Mouse (Mus musculus) neural tube, embryonic 11.5 days (tissue): Measurements from ENCODE around the gene Rpusd4. TPM values are rescaled to one million over a fixed set of nuclear protein-coding genes. Genes with fewer than 3 reads are reported as not detected.

Experiments
- ATAC-seq: fragments of 200-750 bp; cut with Nextera tagmentation; 2 replicates; pipeline ENCODE4 v1.8.0; 2017; ENCODE audit warnings: moderate number of reproducible peaks, mild to moderate bottlenecking, moderate TSS enrichment, moderate library complexity; ENCODE audit not compliant: insufficient read depth, low FRiP score, low TSS enrichment
- DNase-seq: peaks from one replicate; pipeline ENCODE4 v3.0.0-alpha.2; 2015; ENCODE audit warnings: low spot score
- H3K27ac ChIP-seq: fragments of 300-500 bp; sonication (generic); 2 replicates; pipeline ENCODE4 v1.5.1; 2014; ENCODE audit warnings: low read depth, mild to moderate bottlenecking, low read length
- H3K27me3 ChIP-seq: fragments of 300-500 bp; sonication (generic); 2 replicates; pipeline ENCODE4 v1.6.1; 2014; ENCODE audit warnings: mild to moderate bottlenecking, low read length, mixed read lengths; ENCODE audit not compliant: control insufficient read depth, insufficient read depth
- H3K36me3 ChIP-seq: fragments of 300-500 bp; sonication (generic); 2 replicates; pipeline ENCODE4 v1.6.1; 2014; ENCODE audit warnings: mild to moderate bottlenecking, low read length, moderate library complexity, mixed read lengths; ENCODE audit not compliant: control insufficient read depth, insufficient read depth
- H3K4me1 ChIP-seq: fragments of 300-500 bp; sonication (generic); 2 replicates; pipeline ENCODE4 v1.6.1; 2014; ENCODE audit warnings: low read length, mixed read lengths; ENCODE audit not compliant: control insufficient read depth, insufficient read depth
- H3K4me2 ChIP-seq: fragments of 300-500 bp; sonication (generic); 2 replicates; pipeline ENCODE4 v1.6.1; 2014; ENCODE audit warnings: low read depth, mild to moderate bottlenecking, moderate library complexity
- H3K4me3 ChIP-seq: fragments of 300-500 bp; sonication (generic); 2 replicates; pipeline ENCODE4 v1.5.1; 2014; ENCODE audit warnings: low read depth, low read length
- H3K9ac ChIP-seq: fragments of 300-500 bp; sonication (generic); 2 replicates; pipeline ENCODE4 v1.6.1; 2014; ENCODE audit warnings: mild to moderate bottlenecking, low read length
- H3K9me3 ChIP-seq: fragments of 300-500 bp; sonication (generic); 2 replicates; pipeline ENCODE4 v1.6.1; 2016; ENCODE audit warnings: low read length; ENCODE audit not compliant: control insufficient read depth
- WGBS: fragments of 180-500 bp; shearing (Covaris S2); extraction: QIAGEN DNeasy Blood & Tissue Kit; methylation state at CpG from one replicate; pipeline ENCODE4 v1.1.7; 2014; 5-methylcytosine and 5-hydroxymethylcytosine counted together
- polyA plus RNA-seq: library from polyadenylated mRNA; unstranded; fragments of >200 nt; fragmentation: Nextera tagmentation; extraction: Ambion mirVana; gene quantifications from 2 replicates; pipeline ENCODE4 v1.2.1, GENCODE M21; 2014

Rpusd4 gene
- polyA plus RNA-seq, 1 experiment from 2014 or later: 29.4 TPM

- H3K27ac ChIP-seq: no peak overlapping the region
- H3K9me3 ChIP-seq: no peaks in the 10 kb centered on the region
- no peak overlapping the region for H3K9ac ChIP-seq
- no peaks in the 10 kb centered on the region for H3K36me3 ChIP-seq
- ATAC-seq (no peak), DNase-seq (no peak)
- no peaks in the 10 kb centered on the region for H3K4me1 ChIP-seq
- no peaks in the 10 kb centered on the region for H3K27me3 ChIP-seq
- no peak overlapping the region for H3K4me3 ChIP-seq
- H3K4me2 ChIP-seq: no peak overlapping the region
- 89% methylated on average over 2 of the region's 2 CpGs for WGBS
Observed at GRCm38 (mm10) chr9:35247405-35247804, 20.3 kb upstream of the Rpusd4 start.

- DNase-seq: no peak
- no peaks in the 10 kb centered on the region for H3K4me1 ChIP-seq
Observed at GRCm38 (mm10) chr9:35249476-35249875, 18.2 kb upstream of the Rpusd4 start.

GRCm38 (mm10) chr9:35257365-35257764 is 10.3 kb upstream of the Rpusd4 start:
- WGBS: 96% methylated on average over 7 of the region's 7 CpGs
- ATAC-seq (no peak), DNase-seq (no peak)

More at GRCm38 (mm10) chr9:35249476-35249875, 18.2 kb upstream of the Rpusd4 start:
- no peak overlapping the region for H3K4me3 ChIP-seq
- no peak for ATAC-seq
- H3K27ac ChIP-seq: no peak overlapping the region
- no peaks in the 10 kb centered on the region for H3K27me3 ChIP-seq
- H3K36me3 ChIP-seq: no peaks in the 10 kb centered on the region
- H3K4me2 ChIP-seq: no peak overlapping the region
- no peak overlapping the region for H3K9ac ChIP-seq
- no peaks in the 10 kb centered on the region for H3K9me3 ChIP-seq

GRCm38 (mm10) chr9:35262418-35262817 is 5.2 kb upstream of the Rpusd4 start:
- Histone ChIP-seq H3K36me3 (no peaks in the 10 kb centered on the region), H3K9ac (no peak overlapping the region), H3K4me1 (peaks cover 7% of the 10 kb centered on the region; the same call in 1 of the 2 replicates), H3K4me2 (no peak overlapping the region), H3K27ac (no peak overlapping the region), H3K27me3 (no peaks in the 10 kb centered on the region), H3K9me3 (no peaks in the 10 kb centered on the region), H3K4me3 (no peak overlapping the region)
- DNase-seq: no peak
- ATAC-seq: no peak
- WGBS: 88% methylated on average over 4 of the region's 4 CpGs

More at GRCm38 (mm10) chr9:35257365-35257764, 10.3 kb upstream of the Rpusd4 start:
- H3K27ac ChIP-seq: no peak overlapping the region
- H3K9ac ChIP-seq: no peak overlapping the region
- H3K4me2 ChIP-seq: no peak overlapping the region
- H3K4me1 ChIP-seq: no peaks in the 10 kb centered on the region
- no peak overlapping the region for H3K4me3 ChIP-seq
- no peaks in the 10 kb centered on the region for H3K36me3 ChIP-seq
- H3K27me3 ChIP-seq: no peaks in the 10 kb centered on the region
- no peaks in the 10 kb centered on the region for H3K9me3 ChIP-seq

GRCm38 (mm10) chr9:35263431-35263830 is 4.2 kb upstream of the Rpusd4 start:
- H3K4me3 ChIP-seq: no peak overlapping the region
- no peaks in the 10 kb centered on the region for H3K27me3 ChIP-seq
- no peak overlapping the region for H3K4me2 ChIP-seq
- no peak overlapping the region for H3K9ac ChIP-seq
- no peaks in the 10 kb centered on the region for H3K36me3 ChIP-seq
- 89% methylated on average over 2 of the region's 2 CpGs for WGBS
- peaks cover 10% of the 10 kb centered on the region; the same call in 1 of the 2 replicates for H3K4me1 ChIP-seq
- H3K9me3 ChIP-seq: no peaks in the 10 kb centered on the region
- H3K27ac ChIP-seq: no peak overlapping the region
- ATAC-seq (no peak), DNase-seq (no peak)

- WGBS: 90% methylated on average over 3 of the region's 3 CpGs
- Histone ChIP-seq H3K36me3 (no peaks in the 10 kb centered on the region), H3K4me2 (no peak overlapping the region), H3K9me3 (no peaks in the 10 kb centered on the region), H3K9ac (no peak overlapping the region), H3K4me3 (no peak overlapping the region), H3K4me1 (peaks cover 13% of the 10 kb centered on the region; the same call in 1 of the 2 replicates), H3K27ac (no peak overlapping the region), H3K27me3 (no peaks in the 10 kb centered on the region)
- no peak for DNase-seq
- ATAC-seq: no peak
Observed at GRCm38 (mm10) chr9:35264509-35264908, 3.2 kb upstream of the Rpusd4 start.

GRCm38 (mm10) chr9:35267976-35268715 is 481 bp downstream of the Rpusd4 start:
- Histone ChIP-seq H3K27me3 (no peaks in the 10 kb centered on the region), H3K27ac (no peak overlapping the region), H3K4me2 (peak overlapping the region; percentile 58), H3K4me1 (peaks cover 13% of the 10 kb centered on the region; the same call in 1 of the 2 replicates), H3K9me3 (no peaks in the 10 kb centered on the region), H3K9ac (peak overlapping the region; percentile 46), H3K4me3 (peak overlapping the region; percentile 47), H3K36me3 (peaks cover under 1% of the 10 kb centered on the region; the same call in 1 of the 2 replicates)
- DNase-seq (peak; percentile 28), ATAC-seq (peak; percentile 31)
- 2% methylated on average over 21 of the region's 21 CpGs for WGBS

- 0 out of 2 replicates have a peak overlapping the region, but pooled peaks have one; percentile 8 for H3K27ac ChIP-seq
- no peak overlapping the region for H3K4me2 ChIP-seq
- H3K4me1 ChIP-seq: 0 out of 2 replicates have a peak, but pooled peaks cover 3% of the 10 kb centered on the region
- H3K4me3 ChIP-seq: no peak overlapping the region
- DNase-seq: no peak
- H3K9ac ChIP-seq: no peak overlapping the region
- no peak for ATAC-seq
- WGBS: 90% methylated on average over 3 of the region's 3 CpGs
- H3K36me3 ChIP-seq: peaks cover 14% of the 10 kb centered on the region
- H3K27me3 ChIP-seq: no peaks in the 10 kb centered on the region
- H3K9me3 ChIP-seq: no peaks in the 10 kb centered on the region
Observed at GRCm38 (mm10) chr9:35277855-35278365, 10.2 kb downstream of the Rpusd4 start.

- 90% methylated on average over 4 of the region's 4 CpGs for WGBS
- no peak overlapping the region for H3K27ac ChIP-seq
- DNase-seq: no peak
- ATAC-seq: no peak
- no peaks in the 10 kb centered on the region for H3K27me3 ChIP-seq
- H3K4me1 ChIP-seq: 0 out of 2 replicates have a peak, but pooled peaks cover 6% of the 10 kb centered on the region
- no peaks in the 10 kb centered on the region for H3K9me3 ChIP-seq
- H3K4me2 ChIP-seq: no peak overlapping the region
- peaks cover 11% of the 10 kb centered on the region for H3K36me3 ChIP-seq
- no peak overlapping the region for H3K9ac ChIP-seq
- no peak overlapping the region for H3K4me3 ChIP-seq
Observed at GRCm38 (mm10) chr9:35278451-35278850, 10.8 kb downstream of the Rpusd4 start.
